Comparison of ENCODE assay signal across 19 mouse cellular contexts in genomic region chr16:34923630-34924029, GRCm38 (mm10).
A peak's percentile ranks its signal among the peaks of the same experiment; 100 is the strongest.
DNase-seq lines count a peak whose midpoint lies in the region; ATAC-seq and TF ChIP-seq lines count a peak whose summit lies in the region.
"Had no signal": no experiment of that assay in that cellular context is flagged by ENCODE, and none has a peak within 500 bp of the region (broad histone marks: within the 10 kb centered on the region; RNA-seq: fewer than 3 reads in every experiment).

No protein-coding gene starts in this region.

- H3K9me3 ChIP-seq in heart, embryonic 13.5 days = peaks cover 5% of the 10 kb centered on the region
- H3K9me3 ChIP-seq in kidney, embryonic 16.5 days (ENCODE audit: low read length) = no peaks in the 10 kb centered on the region
- no peaks in the 10 kb centered on the region for H3K9me3 ChIP-seq in neural tube, embryonic 15.5 days (replicated peaks)
- H3K9me3 ChIP-seq in stomach, postnatal 0 days (ENCODE audit: control insufficient read depth, low read length) = no peaks in the 10 kb centered on the region
- H3K9me3 ChIP-seq: embryonic facial prominence, embryonic 13.5 days; forebrain, embryonic 10.5 days; hindbrain, embryonic 12.5 days; liver, embryonic 13.5 days had no signal

- H3K27ac ChIP-seq in heart, embryonic 13.5 days (replicated peaks) = peak overlapping the region; percentile 82; the same call in 1 of the 2 replicates
- H3K27ac ChIP-seq in kidney, embryonic 16.5 days (ENCODE audit: low read length) = peak overlapping the region; percentile 84; the same call in 1 of the 2 replicates
- H3K27ac ChIP-seq in neural tube, embryonic 15.5 days (replicated peaks) = no peak overlapping the region
- H3K27ac ChIP-seq in stomach, postnatal 0 days (replicated peaks) = peak overlapping the region; percentile 77
- H3K27ac ChIP-seq: embryonic facial prominence, embryonic 13.5 days; forebrain, embryonic 10.5 days; hindbrain, embryonic 12.5 days; liver, embryonic 13.5 days had no signal

- H3K4me2 ChIP-seq in heart, embryonic 13.5 days = peak overlapping the region; percentile 39
- peak overlapping the region; percentile 49 for H3K4me2 ChIP-seq in kidney, embryonic 16.5 days (replicated peaks; ENCODE audit: low read depth, low read length)
- H3K4me2 ChIP-seq in neural tube, embryonic 15.5 days = 0 out of 2 replicates have a peak overlapping the region, but pooled peaks have one; percentile 1
- peak overlapping the region; percentile 58 for H3K4me2 ChIP-seq in stomach, postnatal 0 days (replicated peaks; ENCODE audit: low read depth)
- H3K4me2 ChIP-seq: embryonic facial prominence, embryonic 13.5 days; hindbrain, embryonic 12.5 days; liver, embryonic 13.5 days had no signal

- peaks cover 73% of the 10 kb centered on the region for H3K4me1 ChIP-seq in heart, embryonic 13.5 days
- peaks cover 69% of the 10 kb centered on the region for H3K4me1 ChIP-seq in kidney, embryonic 16.5 days (ENCODE audit: insufficient read depth, low read length)
- H3K4me1 ChIP-seq in neural tube, embryonic 15.5 days = peaks cover 20% of the 10 kb centered on the region
- no peaks in the 10 kb centered on the region; the same call in 1 of the 2 replicates for H3K4me1 ChIP-seq in stomach, postnatal 0 days (replicated peaks; ENCODE audit: control insufficient read depth, insufficient read depth)

- no peak for TF ChIP-seq EP300 in stomach, postnatal 0 days (optimal IDR thresholded peaks at IDR 0.05)

- no peaks in the 10 kb centered on the region for H3K36me3 ChIP-seq in heart, embryonic 13.5 days
- H3K36me3 ChIP-seq in kidney, embryonic 16.5 days (ENCODE audit: insufficient read depth, low read length) = peaks cover 4% of the 10 kb centered on the region; the same call in 1 of the 2 replicates
- no peaks in the 10 kb centered on the region for H3K36me3 ChIP-seq in neural tube, embryonic 15.5 days
- no peaks in the 10 kb centered on the region for H3K36me3 ChIP-seq in stomach, postnatal 0 days (ENCODE audit: control insufficient read depth, insufficient read depth, low read length)
- H3K36me3 ChIP-seq: embryonic facial prominence, embryonic 13.5 days; hindbrain, embryonic 12.5 days; liver, embryonic 13.5 days had no signal

- H3K9ac ChIP-seq in heart, embryonic 13.5 days = peak overlapping the region; percentile 37; the same call in 1 of the 2 replicates
- peak overlapping the region; percentile 54 for H3K9ac ChIP-seq in kidney, embryonic 16.5 days (replicated peaks; ENCODE audit: low read length)
- no peak overlapping the region for H3K9ac ChIP-seq in neural tube, embryonic 15.5 days (replicated peaks)
- H3K9ac ChIP-seq in stomach, postnatal 0 days (ENCODE audit: low read length) = peak overlapping the region; percentile 73
- H3K9ac ChIP-seq: embryonic facial prominence, embryonic 13.5 days; hindbrain, embryonic 12.5 days; liver, embryonic 13.5 days had no signal

- peaks cover 63% of the 10 kb centered on the region for H3K27me3 ChIP-seq in heart, embryonic 13.5 days (replicated peaks)
- no peaks in the 10 kb centered on the region for H3K27me3 ChIP-seq in kidney, embryonic 16.5 days (ENCODE audit: insufficient read depth, low read length)
- 0 out of 2 replicates have a peak, but pooled peaks cover 5% of the 10 kb centered on the region for H3K27me3 ChIP-seq in neural tube, embryonic 15.5 days (replicated peaks)
- no peaks in the 10 kb centered on the region for H3K27me3 ChIP-seq in stomach, postnatal 0 days (ENCODE audit: control insufficient read depth, insufficient read depth, low read length)
- H3K27me3 ChIP-seq: embryonic facial prominence, embryonic 13.5 days had no signal

- ATAC-seq in heart, embryonic 13.5 days (ENCODE audit: extremely low read depth, insufficient number of reproducible peaks, low FRiP score, low TSS enrichment) = no peak
- no peak for ATAC-seq in kidney, embryonic 16.5 days (ENCODE audit: low FRiP score, low TSS enrichment)
- no peak for ATAC-seq in neural tube, embryonic 15.5 days (ENCODE audit: low FRiP score)
- ATAC-seq in stomach, postnatal 0 days (ENCODE audit: low FRiP score, low TSS enrichment) = no peak
- ATAC-seq: midbrain, embryonic 16.5 days had no signal

- DNase-seq in heart, adult 9 months (ENCODE audit: low spot score in 2 of 2) = no peak
- DNase-seq in kidney, adult 18-20 months = no peak
- DNase-seq in neural tube, embryonic 10.5 days (ENCODE audit: extremely low spot score, low spot score) = no peak
- DNase-seq in stomach, postnatal 0 days (ENCODE audit: low spot score) = no peak
- DNase-seq in layer of hippocampus, postnatal 36 days = no peak
- DNase-seq: cerebellum, adult 18-20 months; gastrocnemius, postnatal 14 days; kidney, adult 9 months; layer of hippocampus, adult 9-11 months; liver, embryonic 13.5 days; right cerebral cortex, postnatal 14 days had no signal

- WGBS in heart, embryonic 13.5 days = 37% methylated on average over 9 of the region's 9 CpGs
- WGBS in kidney, embryonic 16.5 days = 62% methylated on average over 9 of the region's 9 CpGs
- 88% methylated on average over 9 of the region's 9 CpGs for WGBS in neural tube, embryonic 15.5 days
- WGBS in stomach, postnatal 0 days = 44% methylated on average over 9 of the region's 9 CpGs

- H3K4me3 ChIP-seq in heart, embryonic 13.5 days = no peak overlapping the region
- peak overlapping the region; percentile 43 for H3K4me3 ChIP-seq in kidney, embryonic 16.5 days (ENCODE audit: low read length)
- H3K4me3 ChIP-seq in neural tube, embryonic 15.5 days (replicated peaks) = no peak overlapping the region
- H3K4me3 ChIP-seq in stomach, postnatal 0 days (ENCODE audit: low read depth, low read length) = peak overlapping the region; percentile 50
- H3K4me3 ChIP-seq: embryonic facial prominence, embryonic 13.5 days; forebrain, embryonic 10.5 days; hindbrain, embryonic 12.5 days; megakaryocyte, embryonic 14.5 days had no signal

- no peak for TF ChIP-seq CTCF in stomach, postnatal 0 days (IDR thresholded peaks at IDR 0.05; ENCODE audit: low read depth)

Comparison
In these comparisons a context has a peak if more than half of its experiments do, and no peak if none do; other contexts are left out.
1. H3K4me2 ChIP-seq: peak in every context shown above with its lines; median percentile 58 in stomach, postnatal 0 days; 49 in kidney, embryonic 16.5 days; 39 in heart, embryonic 13.5 days; 1 in neural tube, embryonic 15.5 days.
2. H3K4me3 ChIP-seq: peak in kidney, embryonic 16.5 days (single experiment) and stomach, postnatal 0 days (single experiment); none in heart, embryonic 13.5 days (single experiment) and neural tube, embryonic 15.5 days (single experiment).